In genomic region chr9:61581046-61581445, GRCm38 (mm10) we compare ENCODE assay signal across 29 mouse cellular contexts.
DNase-seq lines count a peak whose midpoint lies in the region; ATAC-seq and TF ChIP-seq lines count a peak whose summit lies in the region.
"Had no signal": no experiment of that assay in that cellular context is flagged by ENCODE, and none has a peak within 500 bp of the region (broad histone marks: within the 10 kb centered on the region; RNA-seq: fewer than 3 reads in every experiment).

No protein-coding gene starts in this region.

- no peak overlapping the region for H3K4me2 ChIP-seq in liver, postnatal 0 days (ENCODE audit: low read depth, low read length)
- H3K4me2 ChIP-seq: embryonic facial prominence, embryonic 12.5 days; embryonic facial prominence, embryonic 15.5 days; forebrain, embryonic 13.5 days; heart, embryonic 13.5 days; hindbrain, embryonic 14.5 days had no signal

- TF ChIP-seq CTCF in gastrocnemius, adult 2 months (IDR thresholded peaks at IDR 0.05): no peak
- TF ChIP-seq CTCF in cerebellum, adult 2 months (IDR thresholded peaks at IDR 0.05; ENCODE audit: borderline replicate concordance, insufficient read depth, low read depth, low read length): no peak
- TF ChIP-seq CTCF in liver, postnatal 0 days (IDR thresholded peaks at IDR 0.05; ENCODE audit: low read depth): no peak

- ATAC-seq in liver, postnatal 0 days: no peak
- ATAC-seq: CD4-positive, CD25-positive, alpha-beta regulatory T cell, adult 4 months; forebrain, embryonic 13.5 days; forebrain, embryonic 16.5 days; hindbrain, postnatal 0 days; inflammation-experienced regulatory T-cells, adult 6 months; intestine, embryonic 16.5 days; Patski had no signal

- H3K27ac ChIP-seq in gastrocnemius, adult 2 months: no peak overlapping the region
- no peak overlapping the region for H3K27ac ChIP-seq in cerebellum, adult 2 months (ENCODE audit: insufficient read depth, low read length)
- no peak overlapping the region for H3K27ac ChIP-seq in liver, postnatal 0 days (ENCODE audit: low read depth)
- H3K27ac ChIP-seq: embryonic facial prominence, embryonic 12.5 days; embryonic facial prominence, embryonic 15.5 days; forebrain, embryonic 13.5 days; heart, adult 2 months; heart, embryonic 10.5 days; heart, embryonic 13.5 days; hindbrain, embryonic 14.5 days; hindbrain, postnatal 0 days had no signal

- no peaks in the 10 kb centered on the region for H3K27me3 ChIP-seq in cerebellum, adult 2 months (ENCODE audit: control insufficient read depth, insufficient read depth, low read length)
- H3K27me3 ChIP-seq in liver, postnatal 0 days (ENCODE audit: insufficient read depth, low read length): no peaks in the 10 kb centered on the region
- H3K27me3 ChIP-seq: embryonic facial prominence, embryonic 12.5 days; embryonic facial prominence, embryonic 15.5 days; Patski had no signal

- no peak overlapping the region for H3K9ac ChIP-seq in liver, postnatal 0 days (replicated peaks)
- H3K9ac ChIP-seq: embryonic facial prominence, embryonic 12.5 days; embryonic facial prominence, embryonic 15.5 days; forebrain, embryonic 13.5 days; heart, embryonic 13.5 days; hindbrain, embryonic 14.5 days had no signal

- DNase-seq in gastrocnemius, adult 2 months: peak; percentile 58
- DNase-seq in gastrocnemius, postnatal 25 days: no peak
- peak; percentile 58 for DNase-seq in MN1 (ENCODE audit: low spot score)
- peak; percentile 22 for DNase-seq in brain, adult 2 months (ENCODE audit: low read depth, low spot score)
- no peak for DNase-seq in cerebellum, adult 2 months
- no peak for DNase-seq in adrenal gland, adult (ENCODE audit: inconsistent age in 2 of 2, low spot score in 1 of 2)
- DNase-seq in liver, postnatal 0 days: no peak
- DNase-seq: adrenal gland, adult 8-10 months; adrenal gland, postnatal 25 days; cerebellum, adult 18-20 months; cerebellum, adult 9-11 months; cerebellum, postnatal 25 days; heart, adult 2 months; heart, postnatal 14 days; heart, postnatal 4 days; kidney, adult 18-20 months had no signal

- H3K4me3 ChIP-seq in gastrocnemius, adult 2 months: no peak overlapping the region
- no peak overlapping the region for H3K4me3 ChIP-seq in cerebellum, adult 2 months (replicated peaks; ENCODE audit: insufficient read depth, low read depth, low read length)
- no peak overlapping the region for H3K4me3 ChIP-seq in liver, postnatal 0 days (ENCODE audit: low read depth, low read length)
- H3K4me3 ChIP-seq: embryonic facial prominence, embryonic 12.5 days; embryonic facial prominence, embryonic 15.5 days; erythroblast, embryonic 14.5 days; forebrain, embryonic 13.5 days; heart, adult 2 months; heart, embryonic 10.5 days; heart, embryonic 13.5 days had no signal

- intact Hi-C loops in gastrocnemius, adult 2 months (cut with DNase I): no loop called here

- no peaks in the 10 kb centered on the region for H3K36me3 ChIP-seq in liver, postnatal 0 days (replicated peaks; ENCODE audit: insufficient read depth, low read length)
- H3K36me3 ChIP-seq: embryonic facial prominence, embryonic 12.5 days; embryonic facial prominence, embryonic 15.5 days; heart, embryonic 10.5 days; heart, embryonic 13.5 days had no signal

- no peaks in the 10 kb centered on the region for H3K9me3 ChIP-seq in liver, postnatal 0 days (ENCODE audit: low read length)
- H3K9me3 ChIP-seq: embryonic facial prominence, embryonic 12.5 days; embryonic facial prominence, embryonic 15.5 days; forebrain, embryonic 13.5 days; heart, embryonic 10.5 days; heart, embryonic 13.5 days had no signal

- TF ChIP-seq POLR2A in cerebellum, adult 2 months (IDR thresholded peaks at IDR 0.05; ENCODE audit: borderline replicate concordance, insufficient read depth, low read length): no peak

- no peak for TF ChIP-seq EP300 in liver, postnatal 0 days (IDR thresholded peaks at IDR 0.05; ENCODE audit: low read depth)

- no peaks in the 10 kb centered on the region for H3K4me1 ChIP-seq in cerebellum, adult 2 months (ENCODE audit: control insufficient read depth, insufficient read depth, low read length)
- peaks cover 5% of the 10 kb centered on the region; the same call in 1 of the 2 replicates for H3K4me1 ChIP-seq in liver, postnatal 0 days (ENCODE audit: insufficient read depth)

- WGBS in cerebellum, adult 2 months: 86% methylated on average over 6 of the region's 6 CpGs
- WGBS in liver, postnatal 0 days (ENCODE audit: insufficient replicate concordance): 86% methylated on average over 6 of the region's 6 CpGs

Comparison
In these comparisons a context has a peak if more than half of its experiments do, and no peak if none do; other contexts are left out.
1. DNase-seq: peak in gastrocnemius, adult 2 months (single experiment), MN1 (single experiment) and brain, adult 2 months (single experiment); none in gastrocnemius, postnatal 25 days (single experiment), cerebellum, adult 2 months (0 of 2), adrenal gland, adult (0 of 2) and liver, postnatal 0 days (single experiment).